Mouse (Mus musculus) kidney, postnatal 25 days (tissue): ENCODE results near the gene Rasl10a.
A peak's percentile ranks its signal among the peaks of the same experiment; 100 is the strongest.

ENCODE experiments used
- DNase-seq, 2 experiments: peaks; one replicate each; pipeline ENCODE4 v3.0.0; 2021; ENCODE audit warnings: mixed read lengths in 2 of 2

Rasl10a gene

DNA sequence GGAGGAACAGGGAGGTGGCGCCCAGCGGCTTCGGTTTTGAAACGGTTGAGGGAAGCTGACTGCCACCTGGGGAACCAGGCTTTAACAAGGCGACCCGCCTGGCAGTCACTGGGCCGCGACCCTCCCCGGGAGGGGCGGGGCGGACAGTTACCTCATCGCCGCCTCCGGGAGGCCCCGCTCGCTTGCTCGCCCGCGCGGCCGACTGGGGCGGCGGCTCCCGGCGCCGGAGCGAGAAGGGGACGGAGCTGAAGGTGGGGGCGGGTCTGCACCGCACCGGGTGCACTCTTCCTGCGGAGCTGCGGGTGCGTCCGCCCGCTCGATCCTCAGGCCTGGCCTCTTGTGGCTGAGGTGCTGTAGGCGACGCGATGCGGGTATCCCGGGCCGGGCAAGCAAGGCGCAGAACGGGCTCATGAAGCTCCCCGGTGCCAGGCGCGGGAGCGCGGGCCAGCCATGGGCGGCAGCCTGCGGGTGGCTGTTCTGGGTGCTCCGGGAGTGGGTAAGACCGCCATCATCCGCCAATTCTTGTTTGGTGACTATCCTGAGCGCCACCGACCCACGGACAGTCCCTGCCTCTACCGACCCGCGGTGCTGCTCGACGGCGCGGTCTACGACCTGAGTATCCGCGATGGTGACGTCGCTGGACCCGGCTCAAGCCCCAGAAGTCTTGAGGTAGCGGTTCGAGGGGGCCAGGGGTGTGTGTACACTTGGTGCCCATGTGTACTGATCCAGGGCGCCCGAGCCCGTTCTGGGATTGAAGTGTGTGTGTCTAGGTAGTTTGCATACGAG lies at the start of gene Rasl10a:
Gene Rasl10a, plus strand, starts transcription at position 273 of the 786 bp plus-strand sequence.
- peak; percentile 58 to 82 for DNase-seq

DNA sequence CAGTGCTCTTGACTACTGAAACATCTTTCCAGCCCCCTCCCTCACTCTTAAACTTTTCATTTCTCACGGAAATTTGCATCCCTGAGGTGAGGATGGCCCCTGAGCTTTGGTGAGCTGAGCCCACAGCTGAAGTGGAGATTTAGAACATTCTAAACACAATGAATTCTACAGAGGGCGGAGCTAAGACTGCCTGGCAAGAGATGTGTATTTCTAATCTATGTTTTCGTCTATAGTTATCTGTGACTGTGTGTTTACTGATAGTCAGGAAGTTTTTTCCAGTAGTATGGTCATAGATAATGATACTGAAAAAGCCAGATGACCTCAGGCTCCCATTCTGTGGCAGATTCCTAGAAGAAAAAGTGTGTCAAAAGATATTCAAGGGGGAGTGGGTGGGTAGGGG lies 49.1 kb upstream of the Rasl10a start:
- DNase-seq, result no peak

DNA sequence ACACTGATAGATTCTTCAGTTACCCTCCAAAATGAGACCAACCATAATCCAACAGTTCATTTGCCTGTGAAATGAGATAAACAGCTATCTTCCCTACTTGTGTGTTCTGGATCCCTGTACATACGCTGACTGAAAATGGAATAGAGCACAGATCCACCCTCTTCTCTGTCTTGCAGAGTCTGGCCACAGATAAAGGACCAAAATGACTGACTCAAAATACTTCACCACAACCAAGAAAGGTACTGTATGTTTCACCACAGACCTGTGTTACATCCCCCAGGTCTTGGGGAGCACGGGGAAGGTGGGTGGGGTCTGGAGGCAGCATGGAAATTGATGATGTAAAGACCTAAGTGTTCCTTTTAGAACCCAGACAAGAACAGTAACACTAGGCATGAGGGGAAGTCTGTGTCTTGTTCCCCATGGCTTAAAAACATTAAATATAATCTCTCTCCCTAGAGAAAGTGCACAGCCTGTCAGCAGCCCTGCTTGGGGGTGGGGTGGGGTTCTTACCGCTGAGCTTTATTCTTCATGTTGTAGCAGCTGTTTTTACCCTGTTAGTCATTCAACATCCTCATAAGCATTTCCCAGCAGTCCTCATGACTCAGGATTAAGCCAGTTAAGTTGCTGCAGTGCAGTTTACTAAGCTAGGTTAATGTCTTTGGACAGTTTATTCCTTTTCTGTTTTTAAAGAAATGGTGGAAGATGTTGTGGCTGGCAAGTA lies 48.4 kb upstream of the Rasl10a start:
- DNase-seq, result no peak

DNA sequence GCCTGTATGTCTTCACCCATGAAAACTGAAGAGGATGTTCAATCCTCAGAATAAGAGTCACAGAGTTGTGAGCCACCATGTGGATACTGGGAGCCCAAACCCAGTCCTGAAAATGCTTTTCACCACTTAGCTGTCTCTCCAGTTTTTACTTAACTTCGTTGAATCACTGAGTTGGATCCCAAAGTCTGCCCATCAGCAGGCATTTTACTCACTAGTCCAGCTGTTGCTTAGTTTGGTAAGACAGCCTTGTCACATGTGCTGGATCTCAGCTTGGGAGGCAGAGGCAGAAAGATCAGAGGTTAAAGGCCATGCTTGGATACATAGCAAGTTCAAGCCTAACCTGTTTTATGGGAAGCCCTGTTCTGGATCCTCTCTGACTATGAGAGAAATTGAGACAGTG lies 47.7 kb upstream of the Rasl10a start:
- no peak for DNase-seq

DNA sequence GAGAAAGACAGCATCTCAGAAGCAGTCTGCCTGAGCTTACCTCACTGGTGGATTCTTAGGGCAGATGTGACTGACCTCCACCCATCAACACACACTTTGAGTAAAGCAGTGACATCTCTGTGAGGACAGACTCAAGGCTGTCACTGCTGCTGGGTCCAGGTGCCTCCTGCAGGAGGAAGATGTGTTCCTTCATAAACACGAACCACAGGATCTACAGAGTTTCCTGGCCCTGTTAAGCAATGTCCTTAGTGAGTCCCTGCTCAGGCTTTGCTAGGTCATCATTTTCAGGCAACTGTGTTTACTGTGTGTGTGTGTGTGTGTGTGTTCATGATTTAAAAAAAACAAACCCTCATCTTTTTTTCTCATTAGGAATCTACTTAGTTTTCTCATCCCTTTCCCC lies 46.4 kb upstream of the Rasl10a start:
- DNase-seq, result no peak

DNA sequence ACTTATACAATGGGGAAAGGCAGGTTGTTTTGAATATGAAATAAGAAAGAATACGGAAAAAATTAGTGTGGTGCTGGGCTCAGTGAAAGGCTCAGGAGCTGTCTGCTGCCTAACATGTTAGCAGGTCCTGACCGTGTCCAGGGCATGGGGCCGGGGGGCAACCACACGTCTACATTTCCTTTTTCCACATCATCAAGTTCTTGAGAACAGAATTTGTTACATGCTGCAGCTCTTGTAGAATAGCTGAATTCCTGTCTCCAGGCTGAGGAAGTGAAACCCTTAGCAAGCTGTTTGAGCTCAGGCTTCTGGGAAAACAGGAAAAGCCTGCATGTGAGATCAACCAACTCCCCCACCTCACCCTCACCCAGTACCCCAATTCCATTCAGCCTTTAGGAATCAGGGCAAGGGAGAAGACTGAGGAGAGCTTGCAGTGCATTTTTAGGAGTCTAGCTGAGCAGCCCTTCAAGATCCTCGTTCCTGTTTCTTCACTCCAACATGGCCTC lies 45.7 kb upstream of the Rasl10a start:
- DNase-seq, result no peak

DNA sequence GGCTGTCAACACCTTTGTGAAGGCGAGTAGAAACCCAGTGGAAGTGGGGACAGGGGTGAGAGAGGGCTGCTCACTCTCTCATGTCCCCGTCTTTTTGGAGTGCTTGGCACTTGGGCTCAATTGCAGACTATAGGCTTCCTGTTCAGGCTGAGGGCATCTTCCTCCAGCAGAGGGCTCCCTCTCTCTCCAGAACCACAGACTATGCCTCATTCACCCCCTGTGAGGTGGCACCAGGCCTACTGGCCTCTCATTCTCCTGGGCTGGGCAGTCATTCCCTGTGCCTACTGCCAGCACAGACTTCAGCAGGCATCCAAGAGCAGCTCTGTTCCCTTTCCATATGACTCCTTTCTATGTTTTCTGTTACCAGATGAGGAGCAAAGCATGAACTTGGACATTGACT lies 42.2 kb upstream of the Rasl10a start:
- peak; percentile 71 to 76 for DNase-seq

DNA sequence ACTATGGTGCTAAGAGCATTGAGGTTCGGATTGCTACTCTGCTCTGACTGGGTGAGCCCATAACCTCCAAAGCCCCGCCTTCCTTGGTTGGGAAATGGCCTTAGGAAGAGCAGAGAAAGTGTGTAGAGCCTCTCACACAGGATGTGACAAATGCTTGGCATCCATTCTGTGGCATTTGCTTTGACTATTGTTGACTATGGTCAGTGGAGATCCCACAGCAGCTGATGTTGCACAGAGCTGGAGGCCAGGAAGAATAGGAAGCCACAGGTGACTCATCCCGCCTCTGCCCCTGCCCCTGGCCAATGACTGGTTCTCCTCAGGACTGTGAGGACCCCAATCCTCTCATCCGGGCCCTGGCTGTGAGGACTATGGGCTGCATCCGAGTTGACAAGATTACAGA lies 41.6 kb upstream of the Rasl10a start:
- no peak for DNase-seq

DNA sequence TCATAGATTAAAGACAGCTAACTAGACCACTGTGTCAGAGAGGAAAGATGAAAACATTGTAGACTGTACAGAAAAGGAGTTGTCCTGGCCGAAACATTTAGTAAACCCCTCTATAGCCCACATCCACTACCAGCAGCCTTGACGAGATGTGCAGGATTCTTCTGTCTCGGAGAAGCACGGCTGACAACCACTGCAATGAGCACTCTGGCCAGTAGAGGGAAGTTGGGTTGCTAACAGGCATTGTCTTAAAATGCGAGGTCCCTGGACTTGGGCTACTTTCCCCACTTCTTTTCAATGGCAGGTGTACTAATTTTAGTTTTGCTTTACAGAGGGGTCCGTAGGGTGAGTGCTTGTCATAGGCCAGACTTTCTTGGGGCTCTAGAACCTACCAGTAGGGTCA lies 40.4 kb upstream of the Rasl10a start:
- peak in 1 of 2 experiments; percentile 24 for DNase-seq

DNA sequence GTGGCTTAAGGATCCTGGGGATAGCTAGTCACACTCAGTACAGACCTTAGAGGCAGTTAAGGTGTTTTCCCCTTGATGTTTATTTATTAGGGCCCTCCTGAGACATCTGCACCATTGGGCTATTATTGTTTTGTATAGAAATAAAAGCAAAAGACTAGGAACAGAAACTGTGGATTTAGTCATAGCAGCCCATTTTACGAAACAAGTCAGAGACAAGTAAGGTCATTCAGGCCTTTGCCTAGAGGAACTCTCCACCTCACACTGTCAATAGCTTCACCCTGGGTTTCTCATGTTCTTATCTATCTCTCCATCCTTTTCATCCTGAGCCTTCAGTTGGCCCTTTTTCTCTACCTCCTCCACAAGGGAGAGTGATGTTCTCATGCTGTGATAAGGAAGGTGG lies 32.8 kb upstream of the Rasl10a start:
- no peak for DNase-seq

DNA sequence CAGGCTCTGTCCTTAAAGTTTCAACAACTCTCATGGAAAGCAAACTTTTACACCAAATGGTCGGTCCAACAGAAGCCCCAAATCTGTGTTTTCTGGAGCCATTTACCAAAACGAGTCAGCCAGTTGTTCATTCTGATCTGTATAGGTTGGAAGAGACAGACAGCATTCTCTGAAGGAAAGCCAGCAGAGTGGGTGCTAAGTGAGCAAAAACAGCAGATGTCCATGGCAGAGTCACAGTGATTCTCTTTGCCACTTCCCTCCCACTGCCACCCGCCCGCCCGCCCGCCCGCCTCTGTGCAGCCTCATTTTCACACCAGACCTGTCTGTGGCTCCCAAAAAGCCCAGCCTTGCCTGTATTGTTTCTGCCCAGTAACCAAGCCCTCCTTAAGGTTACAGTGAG lies 29.7 kb upstream of the Rasl10a start:
- DNase-seq, result no peak

DNA sequence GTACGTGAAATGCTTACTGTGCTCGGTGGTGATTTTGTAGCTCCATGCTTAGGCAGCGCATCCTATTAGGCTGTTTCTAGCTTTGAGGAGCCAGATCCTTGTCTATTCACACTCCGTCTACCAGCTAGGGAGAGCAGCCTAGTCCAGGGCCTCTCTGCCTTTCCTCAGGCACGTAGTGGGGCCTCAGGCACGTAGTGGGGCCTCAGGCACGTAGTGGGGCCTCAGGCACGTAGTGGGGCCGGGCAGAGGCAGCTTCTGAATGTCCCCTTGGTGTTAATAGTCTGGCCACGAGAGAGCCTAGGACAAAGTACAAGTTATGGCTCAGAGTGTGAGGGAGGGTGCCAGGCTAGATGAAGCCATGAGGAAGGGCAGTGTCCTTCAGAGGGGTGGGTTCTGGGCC lies 25.2 kb upstream of the Rasl10a start:
- no peak for DNase-seq

DNA sequence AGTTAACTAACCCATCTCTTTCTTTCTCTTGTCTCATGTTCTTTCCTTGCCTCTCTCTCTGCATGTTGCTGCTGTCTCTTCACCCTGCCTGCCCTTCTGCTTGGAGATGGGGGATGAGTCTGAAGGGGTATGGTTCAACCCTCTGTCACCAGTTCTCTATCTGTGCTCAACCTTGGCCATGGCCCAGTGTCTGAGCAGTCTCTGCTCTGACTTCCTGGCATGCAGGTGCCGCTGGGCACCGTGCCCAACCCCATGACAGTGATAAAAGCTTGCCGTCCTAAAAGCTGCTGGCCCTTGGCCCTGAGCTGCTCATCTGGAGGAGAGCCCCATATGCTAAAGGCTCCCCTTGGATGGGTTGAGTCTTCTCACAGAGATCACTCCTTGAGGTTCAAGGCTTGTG lies 24.8 kb upstream of the Rasl10a start:
- DNase-seq, result peak; percentile 67 to 75

DNA sequence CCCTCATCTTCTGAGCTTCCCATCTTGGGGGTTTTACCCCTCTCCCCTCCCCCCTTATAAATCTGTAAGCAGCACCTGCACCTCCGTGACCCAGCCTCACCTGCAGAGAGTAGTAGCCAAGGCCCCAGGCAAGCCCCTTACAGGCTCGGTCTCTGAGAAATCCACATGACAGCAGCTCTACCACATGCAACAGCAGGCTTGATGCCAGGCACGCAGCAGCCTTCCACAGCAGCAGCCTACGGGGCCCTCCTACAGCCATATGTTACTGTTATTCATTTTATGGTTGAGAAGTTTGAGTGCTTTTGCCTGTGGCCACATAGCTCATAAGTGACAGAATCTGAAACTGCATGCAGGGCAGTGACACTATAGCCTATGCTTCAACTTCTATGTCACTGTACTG lies 22.5 kb upstream of the Rasl10a start:
- DNase-seq, result no peak

DNA sequence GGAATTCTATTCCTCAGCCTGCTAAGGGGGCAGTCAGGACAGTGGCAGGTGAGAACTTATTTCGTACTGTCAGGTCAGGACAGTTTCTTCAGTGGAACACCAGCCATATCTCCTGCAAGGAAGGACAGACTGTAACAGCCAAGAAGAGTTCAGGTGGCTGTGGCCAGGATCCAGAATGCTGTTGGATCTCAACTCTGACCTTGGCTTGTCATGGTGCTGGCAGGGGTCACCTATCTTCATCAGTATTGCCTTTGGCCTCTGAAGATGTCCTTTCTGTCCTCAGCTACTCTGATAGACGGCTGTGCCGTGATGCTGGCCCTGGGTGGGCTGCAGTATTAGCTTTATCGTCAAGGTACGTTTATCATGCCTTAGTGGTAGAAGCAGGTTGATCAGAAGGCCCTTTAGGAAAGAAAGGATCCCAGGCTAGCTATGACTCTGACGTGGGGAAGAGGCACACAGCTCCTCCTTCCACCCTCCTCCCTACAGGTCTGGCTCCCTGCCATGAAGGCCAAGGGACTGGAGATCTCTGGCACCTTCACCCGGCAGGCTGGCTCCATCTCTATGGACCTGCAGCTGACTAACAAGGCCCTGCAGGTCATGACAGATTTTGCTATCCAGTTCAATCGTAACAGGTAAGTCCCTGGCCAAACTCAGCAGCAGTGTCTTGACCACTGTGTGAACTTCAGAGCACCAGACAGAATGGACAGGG lies 20.6 kb upstream of the Rasl10a start:
- peak; percentile 62 to 78 for DNase-seq

DNA sequence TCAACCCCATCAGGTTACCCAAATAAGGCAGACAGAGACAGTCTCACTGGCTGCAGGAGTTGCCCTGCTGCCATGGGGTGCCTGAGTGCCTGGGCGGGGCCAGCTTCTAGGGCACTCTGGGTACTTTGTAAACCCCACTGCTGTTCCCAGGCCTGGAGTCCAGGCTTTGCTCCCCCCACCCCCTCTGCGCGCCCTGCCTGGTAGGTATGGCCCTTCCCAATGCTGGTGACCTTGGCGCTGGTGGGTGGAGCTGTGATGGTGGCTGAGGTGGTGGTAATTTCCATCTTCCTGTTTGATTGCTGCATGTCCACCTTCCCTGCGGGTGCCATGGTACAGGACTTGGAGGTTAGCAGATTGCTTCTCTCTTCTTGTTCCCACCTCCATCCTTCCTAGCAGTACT lies 17.3 kb upstream of the Rasl10a start:
- DNase-seq, result no peak

DNA sequence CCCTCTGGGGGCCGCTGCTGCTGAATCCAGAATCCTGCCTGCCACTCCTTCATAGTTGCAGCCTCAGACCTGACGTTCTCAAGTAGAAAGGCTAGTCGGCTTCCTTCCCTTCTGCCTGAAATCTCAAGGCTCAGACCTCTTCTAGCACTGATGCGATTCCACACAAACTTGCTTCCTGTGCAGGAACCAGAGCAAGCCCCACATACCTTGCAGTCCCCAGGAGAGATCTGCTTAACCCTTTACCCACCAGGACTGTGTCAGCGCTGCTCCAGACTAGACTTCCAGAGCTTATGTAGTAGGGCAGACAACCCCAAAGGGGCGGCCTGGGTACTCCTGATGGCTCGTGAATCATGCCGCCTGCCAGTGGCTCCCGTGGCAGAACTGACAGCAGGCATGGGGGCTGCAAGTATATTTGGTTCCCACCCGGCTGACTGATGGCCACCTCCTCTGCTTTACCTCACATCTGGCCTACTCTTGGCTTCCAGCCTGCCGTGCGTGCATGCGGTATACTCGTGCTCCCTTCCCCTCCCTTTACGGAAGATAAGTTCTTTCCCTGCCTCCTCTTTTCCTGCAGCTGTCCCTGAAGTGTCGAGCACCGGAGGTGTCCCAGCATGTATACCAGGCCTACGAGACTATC lies 16.7 kb upstream of the Rasl10a start:
- no peak for DNase-seq

DNA sequence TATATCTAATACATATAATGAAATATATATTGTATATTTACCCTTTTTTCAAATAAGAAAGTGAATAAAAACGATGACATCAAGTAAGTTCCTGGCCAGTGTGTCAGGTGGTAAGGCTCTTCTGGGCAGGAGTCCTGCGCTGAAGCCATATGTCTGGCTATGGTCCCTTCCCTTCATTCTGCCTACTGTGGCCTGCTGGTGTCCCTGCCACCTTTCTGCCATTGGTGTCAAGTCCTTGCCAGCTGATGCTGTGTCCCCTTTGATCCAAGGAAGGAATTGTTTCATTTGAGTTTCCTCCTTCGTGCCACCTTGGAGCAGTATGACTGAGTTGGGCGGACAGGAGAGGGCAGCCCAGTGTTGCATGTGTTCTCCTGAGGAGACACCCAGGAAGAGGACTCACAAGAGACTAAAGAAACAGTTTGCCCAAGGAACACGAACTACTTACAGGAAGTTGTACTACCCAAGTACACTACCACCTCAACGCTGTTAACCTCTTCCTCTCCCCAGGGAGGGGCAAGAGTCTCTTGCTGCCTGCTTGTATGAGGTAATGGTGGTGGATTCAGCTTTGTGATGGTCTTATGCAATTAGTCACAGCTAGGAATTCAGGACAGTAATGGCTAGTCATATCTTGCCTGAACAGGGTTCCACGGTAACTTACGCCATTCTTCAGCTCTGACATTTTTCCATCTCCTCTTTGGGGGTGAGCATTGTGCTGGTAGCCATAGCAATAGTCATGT lies 15.1 kb upstream of the Rasl10a start:
- DNase-seq, result no peak

DNA sequence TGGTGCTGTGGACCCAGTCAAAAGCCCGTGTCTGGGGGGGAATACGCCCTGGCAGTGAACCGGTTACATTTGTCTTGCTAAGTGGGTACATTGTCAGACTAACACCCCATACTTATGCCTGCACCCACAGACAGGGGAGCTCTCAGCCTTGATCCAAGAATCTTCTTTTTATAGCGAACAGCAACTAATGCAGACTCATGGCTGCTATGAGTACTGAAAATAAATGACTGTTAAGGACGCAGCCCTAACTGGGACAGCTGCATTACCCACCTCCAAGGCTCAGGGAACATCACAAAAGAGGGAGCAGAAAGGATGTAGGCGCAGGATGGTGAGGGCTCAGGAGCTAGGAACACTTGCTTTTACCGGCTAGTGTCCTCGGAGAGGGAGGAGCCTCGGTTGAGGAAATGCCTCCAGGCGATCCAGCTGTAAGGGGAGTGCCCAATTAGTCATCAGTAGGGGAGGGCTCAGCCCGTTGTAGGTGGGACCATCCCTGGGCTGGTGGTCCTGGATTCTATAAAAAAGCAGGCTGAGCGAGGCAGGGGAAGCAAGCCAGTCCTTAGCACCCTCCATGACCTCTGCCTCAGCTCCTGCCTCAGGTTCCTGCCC lies 11.5 kb upstream of the Rasl10a start:
- no peak for DNase-seq

DNA sequence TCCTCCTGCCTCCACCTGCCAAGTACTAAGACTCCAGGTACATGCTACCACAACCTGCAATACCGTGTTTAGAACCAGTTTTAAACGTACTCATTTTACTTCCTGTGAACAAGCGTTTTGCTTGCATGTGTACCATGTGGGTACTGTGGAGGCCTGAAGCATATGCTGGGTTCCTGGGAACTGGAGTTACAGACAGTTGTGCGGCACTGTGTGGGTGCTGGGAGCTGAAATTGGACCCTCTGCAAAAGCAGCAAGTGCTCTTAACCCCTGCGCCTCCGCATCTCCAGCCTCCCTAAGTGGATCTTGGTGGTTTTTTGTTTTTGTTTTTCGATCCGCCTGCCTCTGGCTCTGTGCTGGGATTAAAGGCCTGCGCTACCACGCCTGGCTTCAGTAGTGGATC lies 6.3 kb upstream of the Rasl10a start:
- DNase-seq, result no peak

DNA sequence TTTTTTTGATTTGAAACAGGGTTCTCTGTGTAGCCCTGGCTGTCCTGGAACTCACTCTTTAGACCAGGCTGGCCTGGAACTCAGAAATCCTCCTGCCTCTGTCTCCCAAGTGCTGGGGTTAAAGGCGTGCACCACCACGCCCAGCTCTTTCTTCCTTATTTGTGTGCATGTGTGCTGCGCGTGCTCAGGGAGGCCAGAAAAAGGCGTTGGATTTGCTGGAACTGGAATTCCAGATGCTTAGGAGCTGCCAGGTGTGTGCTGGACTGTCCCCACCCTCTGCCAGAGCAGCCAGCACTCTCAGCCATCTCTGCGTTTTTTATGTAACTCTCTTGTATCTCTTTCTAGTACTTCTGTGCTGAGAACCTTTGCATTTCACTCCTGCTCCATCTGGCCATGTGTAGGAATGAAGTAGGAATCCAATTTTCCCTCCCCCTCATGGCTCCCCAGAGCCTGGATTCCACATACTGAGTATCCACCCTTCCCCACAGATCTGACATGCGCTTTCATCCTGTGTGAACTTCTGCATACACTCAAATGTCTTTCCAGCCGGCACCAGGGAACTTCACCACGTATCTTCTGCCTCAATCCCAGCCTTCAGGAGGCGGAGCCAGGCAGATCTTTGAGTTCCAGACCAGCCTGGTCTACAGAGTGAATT lies 5.6 kb upstream of the Rasl10a start:
- DNase-seq, result no peak
